Mouse (Mus musculus): ENCODE data around the gene Pik3r5. TPM values are rescaled to one million over a fixed set of nuclear protein-coding genes. Genes with fewer than 3 reads are reported as not detected.

The Pik3r5 gene
- total and polyA plus RNA-seq, 3 experiments, result 3.5 to 9.4 (median 5.7) TPM

DNA sequence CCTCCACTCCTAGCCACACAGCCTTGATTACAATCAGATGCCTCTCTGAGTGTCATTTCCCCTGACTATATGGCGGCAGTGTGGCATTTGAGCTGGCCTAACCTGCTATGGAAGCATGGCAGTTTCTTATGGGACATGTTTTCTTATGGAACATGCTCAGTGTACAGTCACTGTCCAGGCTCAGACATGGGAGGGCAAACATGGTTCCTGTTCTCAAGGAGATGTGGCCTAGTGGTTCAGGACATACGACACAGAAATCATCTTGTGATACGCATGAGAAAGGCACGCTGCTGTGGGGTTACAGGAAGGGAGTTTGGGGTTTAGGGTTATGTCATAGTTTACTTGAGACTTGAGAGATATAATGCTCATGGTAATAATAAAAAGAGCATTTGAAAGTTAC lies 3.7 kb downstream of the Pik3r5 start:
- no peak for TF ChIP-seq NELFE (IDR thresholded peaks at IDR 0.05; ENCODE audit: low read depth, low read length)
- no peak for TF ChIP-seq POLR2AphosphoS2 (IDR thresholded peaks at IDR 0.05; ENCODE audit: low read depth, low read length)
- no peak for TF ChIP-seq EP300 (IDR thresholded peaks at IDR 0.05; ENCODE audit: low read length)
- TF ChIP-seq MXI1 (IDR thresholded peaks at IDR 0.05; ENCODE audit: low read depth, low read length), result no peak
- TF ChIP-seq USF1 (IDR thresholded peaks at IDR 0.05; ENCODE audit: low read depth, low read length), result no peak
- no peak for TF ChIP-seq ZC3H11A (IDR thresholded peaks at IDR 0.05; ENCODE audit: low read depth, low read length)
- no peak for TF ChIP-seq MAFK (IDR thresholded peaks at IDR 0.05; ENCODE audit: insufficient replicate concordance, low read length)
- no peak for TF ChIP-seq ETS1 (conservative IDR thresholded peaks at IDR 0.05; ENCODE audit: low read depth, low read length)
- TF ChIP-seq TBP (conservative IDR thresholded peaks at IDR 0.05; ENCODE audit: low read depth, low read length), result no peak
- no peak for TF ChIP-seq USF2 (conservative IDR thresholded peaks at IDR 0.05; ENCODE audit: low read depth, low read length)
- TF ChIP-seq E2F4 (IDR thresholded peaks at IDR 0.05; ENCODE audit: insufficient replicate concordance, low read depth, low read length), result no peak
- TF ChIP-seq RAD21 (IDR thresholded peaks at IDR 0.05; ENCODE audit: low read depth, low read length), result no peak
- TF ChIP-seq SIN3A (IDR thresholded peaks at IDR 0.05; ENCODE audit: low read length), result no peak
- H3K27me3 ChIP-seq (replicated peaks), result no peaks in the 10 kb centered on the region
- in situ Hi-C loops (cut with MboI; ENCODE audit: low pct_ligation_motif_present, low pct_unique_long_range_greater_than_20kb, low sequenced_read_pairs) (loop anchor here (5.0 to 10.0 kb wide), 2 partner anchors 37 to 119 kb away; partner anchors contain the start of gene Mfsd6l), dilution Hi-C loops (cut with MboI; ENCODE audit: extremely low pct_ligation_motif_present, extremely low pct_unique_long_range_greater_than_20kb, low sequenced_read_pairs) (no loop called here)
- no peak for DNase-seq (ENCODE audit: extremely low read depth)
- H3K9me3 ChIP-seq (replicated peaks; ENCODE audit: low read length), result no peaks in the 10 kb centered on the region
- H3K36me3 ChIP-seq (replicated peaks in 1 of 2; ENCODE audit: control insufficient read depth in 1 of 2, insufficient read depth in 1 of 2, low read length in 1 of 2), result peaks cover 0 to 16% of the 10 kb centered on the region in 2 experiments
- H3K9ac ChIP-seq (ENCODE audit: insufficient read depth, low read depth), result no peak overlapping the region
- no peaks in the 10 kb centered on the region for H3K79me2 ChIP-seq (replicated peaks; ENCODE audit: control insufficient read depth, extremely low read depth, insufficient read depth, poor library complexity, severe bottlenecking)
- no peak overlapping the region for H3K4me2 ChIP-seq (ENCODE audit: insufficient read depth, low read depth, poor library complexity, severe bottlenecking)
- H3K4me1 ChIP-seq (ENCODE audit: control insufficient read depth in 1 of 2, insufficient read depth in 2 of 2), result peaks cover 19 to 51% of the 10 kb centered on the region in 2 experiments
- no peak overlapping the region for H3K27ac ChIP-seq (ENCODE audit: insufficient read depth, low read depth)
- H3K4me3 ChIP-seq (replicated peaks in 1 of 3; ENCODE audit: low read depth in 2 of 3, low read length in 2 of 3, poor library complexity in 1 of 3), result no peak overlapping the region

DNA sequence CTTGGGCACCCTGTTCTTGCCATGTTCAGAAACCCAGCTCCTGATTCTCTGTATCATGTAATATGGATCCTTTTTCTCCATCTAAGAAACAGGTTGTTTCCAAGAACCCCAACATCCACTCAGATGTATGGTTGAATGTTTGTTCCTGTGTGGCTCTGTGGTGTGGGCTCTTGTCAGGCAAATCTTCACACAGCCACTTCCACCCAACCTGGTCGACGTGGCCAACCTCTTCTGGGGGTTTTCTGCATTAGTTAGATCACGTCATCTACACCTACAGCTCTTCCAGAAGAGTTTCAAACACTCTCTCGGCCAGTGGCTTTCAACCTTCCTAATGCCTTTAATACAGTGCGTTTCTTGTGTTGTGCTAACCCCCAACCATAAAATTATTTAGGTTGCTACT lies 4.5 kb downstream of the Pik3r5 start:
- in situ Hi-C loops (cut with MboI; ENCODE audit: low pct_ligation_motif_present, low pct_unique_long_range_greater_than_20kb, low sequenced_read_pairs), result loop anchor here (5.0 to 10.0 kb wide), 2 partner anchors 36 to 118 kb away; partner anchors contain the start of gene Mfsd6l

More for the DNA sequence above, 4.5 kb downstream of the Pik3r5 start:
- dilution Hi-C loops (cut with MboI; ENCODE audit: extremely low pct_ligation_motif_present, extremely low pct_unique_long_range_greater_than_20kb, low sequenced_read_pairs), result no loop called here
- no peak overlapping the region for H3K9ac ChIP-seq (ENCODE audit: insufficient read depth, low read depth)
- no peaks in the 10 kb centered on the region for H3K9me3 ChIP-seq (replicated peaks; ENCODE audit: low read length)
- H3K4me3 ChIP-seq (replicated peaks in 1 of 3; ENCODE audit: low read depth in 2 of 3, low read length in 2 of 3, poor library complexity in 1 of 3), result no peak overlapping the region
- DNase-seq (ENCODE audit: extremely low read depth), result no peak
- H3K27ac ChIP-seq (ENCODE audit: insufficient read depth, low read depth), result no peak overlapping the region
- H3K27me3 ChIP-seq (replicated peaks), result no peaks in the 10 kb centered on the region
- no peak overlapping the region for H3K4me2 ChIP-seq (ENCODE audit: insufficient read depth, low read depth, poor library complexity, severe bottlenecking)
- H3K79me2 ChIP-seq (replicated peaks; ENCODE audit: control insufficient read depth, extremely low read depth, insufficient read depth, poor library complexity, severe bottlenecking), result no peaks in the 10 kb centered on the region
- H3K4me1 ChIP-seq (ENCODE audit: control insufficient read depth in 1 of 2, insufficient read depth in 2 of 2), result peaks cover 13 to 43% of the 10 kb centered on the region in 2 experiments
- TF ChIP-seq ZKSCAN1 (IDR thresholded peaks at IDR 0.05; ENCODE audit: borderline replicate concordance, low read depth, low read length) (no peak), EP300 (IDR thresholded peaks at IDR 0.05; ENCODE audit: low read length) (no peak), MXI1 (IDR thresholded peaks at IDR 0.05; ENCODE audit: low read depth, low read length) (no peak), NELFE (IDR thresholded peaks at IDR 0.05; ENCODE audit: low read depth, low read length) (no peak), POLR2A (IDR thresholded peaks at IDR 0.05; ENCODE audit: low read depth, low read length) (no peak)
- H3K36me3 ChIP-seq (replicated peaks in 1 of 2; ENCODE audit: control insufficient read depth in 1 of 2, insufficient read depth in 1 of 2, low read length in 1 of 2), result peaks cover 0 to 18% of the 10 kb centered on the region in 2 experiments

All from CH12.LX (cell line).